Mouse (Mus musculus) erythroblast, embryonic 14.5 days (primary cell): Measurements from ENCODE around the gene Atxn7l3. TPM values are rescaled to one million over a fixed set of nuclear protein-coding genes. Genes with fewer than 3 reads are reported as not detected.

Experiments
- H3K27me3 ChIP-seq: 2 replicates; pipeline ENCODE4 v1.6.1; 2012; ENCODE audit warnings: inconsistent platforms; ENCODE audit not compliant: control insufficient read depth
- H3K36me3 ChIP-seq: 2 replicates; pipeline ENCODE4 v1.6.1; 2012; ENCODE audit warnings: mild to moderate bottlenecking, inconsistent platforms; ENCODE audit not compliant: control insufficient read depth
- H3K4me1 ChIP-seq: 2 replicates; pipeline ENCODE4 v1.6.1; 2012; ENCODE audit warnings: inconsistent platforms; ENCODE audit not compliant: control insufficient read depth
- H3K4me3 ChIP-seq: replicated peaks from 2 replicates; pipeline ENCODE3; 2012; ENCODE audit warnings: moderate library complexity, mild to moderate bottlenecking, inconsistent platforms
- H3K9me3 ChIP-seq: 2 replicates; pipeline ENCODE4 v1.6.1; 2012; ENCODE audit warnings: low read length, inconsistent platforms, mixed read lengths; ENCODE audit not compliant: control insufficient read depth
- GATA1 ChIP-seq: IDR thresholded peaks from 2 replicates; pipeline ENCODE4 v1.6.1; 2012; ENCODE audit warnings: low read length, inconsistent platforms, mixed read lengths
- TAL1 ChIP-seq: IDR thresholded peaks from 3 replicates; pipeline ENCODE4 v1.6.1; 2012; ENCODE audit warnings: low read length, inconsistent platforms, mixed read lengths
- polyA plus RNA-seq: library from polyadenylated mRNA; stranded (reverse); fragments of >175 nt; gene quantifications from 2 replicates; pipeline ENCODE4 v1.2.3, GENCODE M21; 2012

Gene Atxn7l3
- polyA plus RNA-seq, 1 experiment = 6.0 TPM

DNA sequence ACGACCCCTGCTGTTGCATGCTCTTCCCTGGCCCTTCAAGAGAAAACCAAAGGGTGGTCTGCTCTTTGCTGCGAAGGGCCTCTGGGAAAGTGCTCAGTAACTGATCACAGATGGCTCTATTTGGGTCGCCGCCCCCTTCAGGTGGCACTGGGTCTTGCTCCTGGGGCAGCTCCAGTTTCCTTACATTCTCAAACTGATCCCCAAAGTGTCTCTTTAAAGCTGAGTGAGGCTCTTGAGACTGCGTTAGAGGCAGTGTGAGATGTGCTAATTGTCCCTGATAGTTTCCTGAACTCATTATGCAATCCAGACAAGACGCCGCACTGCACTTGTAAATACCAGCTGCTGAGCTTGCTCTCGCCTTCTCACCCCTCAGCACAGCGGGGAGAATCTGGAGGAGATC lies 38.9 kb downstream of the Atxn7l3 start:
- Histone ChIP-seq H3K4me1 (peaks cover 14% of the 10 kb centered on the region), H3K36me3 (peaks cover 87% of the 10 kb centered on the region), H3K4me3 (no peak overlapping the region), H3K27me3 (no peaks in the 10 kb centered on the region), H3K9me3 (no peaks in the 10 kb centered on the region)
- no peak for TF ChIP-seq TAL1
- no peak for TF ChIP-seq GATA1

- Histone ChIP-seq H3K9me3 (no peaks in the 10 kb centered on the region), H3K4me3 (peak overlapping the region; percentile 78), H3K4me1 (peaks cover 19% of the 10 kb centered on the region), H3K36me3 (peaks cover 35% of the 10 kb centered on the region), H3K27me3 (peaks cover 20% of the 10 kb centered on the region)
- no peak for TF ChIP-seq GATA1
- TF ChIP-seq TAL1 = no peak
These were observed 46.9 kb downstream of the Atxn7l3 start for GRCm38 (mm10) chr11:102249351-102250090.

GRCm38 (mm10) chr11:102248630-102249230 lies 47.7 kb downstream of the Atxn7l3 start, which contains the start of gene BC030867:
TSS of gene BC030867 (plus strand) at chr11:102248882.
- Histone ChIP-seq H3K36me3 (peaks cover 28% of the 10 kb centered on the region), H3K4me1 (peaks cover 21% of the 10 kb centered on the region), H3K27me3 (peaks cover 23% of the 10 kb centered on the region), H3K9me3 (no peaks in the 10 kb centered on the region), H3K4me3 (peak within 1 kb of the TSS; percentile 78)
- TF ChIP-seq GATA1 (no peak), TAL1 (no peak)

- Histone ChIP-seq H3K9me3 (peaks cover under 1% of the 10 kb centered on the region; the same call in 1 of the 2 replicates), H3K4me3 (no peak overlapping the region), H3K4me1 (peaks cover 21% of the 10 kb centered on the region), H3K27me3 (peaks cover 23% of the 10 kb centered on the region), H3K36me3 (peaks cover 15% of the 10 kb centered on the region)
- TF ChIP-seq GATA1 (no peak), TAL1 (no peak)
These were observed 49.6 kb downstream of the Atxn7l3 start for GRCm38 (mm10) chr11:102246871-102247270.

DNA sequence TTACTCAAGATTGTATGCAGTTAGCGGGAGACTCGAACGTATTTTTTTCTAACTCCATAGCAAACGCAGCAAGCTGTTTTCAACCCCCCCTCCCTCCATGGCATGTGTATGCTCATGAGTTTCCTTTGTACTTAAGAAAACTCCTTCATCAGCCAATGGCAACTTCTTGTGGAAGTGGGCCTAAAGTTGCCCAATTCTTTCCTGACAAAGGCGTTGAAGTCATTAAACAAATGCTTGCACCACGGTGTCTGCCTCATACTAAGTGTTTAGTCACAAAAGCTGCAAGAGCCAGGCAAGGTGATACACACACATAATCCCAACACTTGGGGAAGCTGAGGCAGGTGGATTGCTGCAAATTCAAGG lies 50.2 kb downstream of the Atxn7l3 start:
- TF ChIP-seq GATA1 (no peak), TAL1 (no peak)
- peaks cover 21% of the 10 kb centered on the region for H3K4me1 ChIP-seq
- H3K27me3 ChIP-seq = peaks cover 23% of the 10 kb centered on the region
- H3K9me3 ChIP-seq = peaks cover 2% of the 10 kb centered on the region; the same call in 1 of the 2 replicates
- no peak overlapping the region for H3K4me3 ChIP-seq
- peaks cover 9% of the 10 kb centered on the region for H3K36me3 ChIP-seq

GRCm38 (mm10) chr11:102245581-102246272 lies 50.7 kb downstream of the Atxn7l3 start:
- H3K4me1 ChIP-seq = peaks cover 21% of the 10 kb centered on the region
- TF ChIP-seq TAL1 = no peak
- TF ChIP-seq GATA1 = no peak
- H3K36me3 ChIP-seq = peaks cover 4% of the 10 kb centered on the region
- peaks cover 2% of the 10 kb centered on the region; the same call in 1 of the 2 replicates for H3K9me3 ChIP-seq
- peaks cover 23% of the 10 kb centered on the region for H3K27me3 ChIP-seq
- no peak overlapping the region for H3K4me3 ChIP-seq

DNA sequence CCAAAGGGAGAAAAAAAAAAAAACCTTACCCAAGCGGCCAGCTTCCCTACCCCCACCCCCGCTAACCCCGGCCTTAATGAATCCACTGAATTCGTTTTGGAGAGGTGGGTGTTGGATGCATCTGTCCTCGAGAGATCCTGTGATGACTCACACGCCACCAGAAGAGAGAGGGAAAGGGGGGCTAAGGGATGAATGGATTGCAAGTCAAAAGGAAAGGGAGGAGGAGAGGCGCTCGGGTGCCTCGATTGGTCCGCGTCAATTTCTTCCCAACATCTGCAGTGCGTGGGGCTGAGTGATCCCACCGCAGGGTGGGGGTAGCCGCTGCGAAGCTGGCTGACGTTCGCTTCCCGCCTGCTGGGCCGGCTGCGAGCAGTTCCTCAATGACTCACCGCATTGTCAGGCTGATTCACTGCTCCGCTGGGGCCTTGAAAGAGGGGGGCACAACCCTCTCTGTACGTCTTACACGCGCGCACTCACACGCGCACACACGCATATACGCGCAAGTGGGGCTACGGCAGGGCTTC lies 51.4 kb downstream of the Atxn7l3 start:
- H3K9me3 ChIP-seq = peaks cover 2% of the 10 kb centered on the region; the same call in 1 of the 2 replicates
- TF ChIP-seq TAL1 (no peak), GATA1 (no peak)
- peaks cover 18% of the 10 kb centered on the region for H3K4me1 ChIP-seq
- no peaks in the 10 kb centered on the region for H3K36me3 ChIP-seq
- H3K27me3 ChIP-seq = peaks cover 23% of the 10 kb centered on the region
- H3K4me3 ChIP-seq = no peak overlapping the region

DNA sequence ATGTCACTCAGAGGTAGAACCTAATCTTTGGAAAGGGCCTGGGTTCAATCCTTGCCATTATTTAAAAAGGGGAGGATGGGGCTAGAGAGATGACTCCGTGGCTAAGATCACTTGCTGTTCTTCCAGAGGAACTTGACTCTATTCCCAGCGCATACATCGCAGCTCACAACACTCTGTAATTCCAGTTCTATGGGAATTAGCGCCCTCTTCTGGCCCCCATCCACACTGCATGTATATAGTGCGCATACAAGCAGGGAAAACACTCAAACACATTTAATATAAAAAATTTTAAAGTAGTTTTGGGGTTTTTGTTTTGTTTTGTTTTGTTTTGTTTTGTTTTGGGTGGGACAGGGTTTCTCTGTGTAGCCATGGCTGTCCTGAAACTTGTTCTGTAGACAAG lies 54.6 kb downstream of the Atxn7l3 start:
- Histone ChIP-seq H3K36me3 (no peaks in the 10 kb centered on the region), H3K4me1 (peaks cover 7% of the 10 kb centered on the region), H3K27me3 (peaks cover 23% of the 10 kb centered on the region), H3K9me3 (peaks cover 2% of the 10 kb centered on the region; the same call in 1 of the 2 replicates), H3K4me3 (no peak overlapping the region)
- no peak for TF ChIP-seq GATA1
- TF ChIP-seq TAL1 = no peak

DNA sequence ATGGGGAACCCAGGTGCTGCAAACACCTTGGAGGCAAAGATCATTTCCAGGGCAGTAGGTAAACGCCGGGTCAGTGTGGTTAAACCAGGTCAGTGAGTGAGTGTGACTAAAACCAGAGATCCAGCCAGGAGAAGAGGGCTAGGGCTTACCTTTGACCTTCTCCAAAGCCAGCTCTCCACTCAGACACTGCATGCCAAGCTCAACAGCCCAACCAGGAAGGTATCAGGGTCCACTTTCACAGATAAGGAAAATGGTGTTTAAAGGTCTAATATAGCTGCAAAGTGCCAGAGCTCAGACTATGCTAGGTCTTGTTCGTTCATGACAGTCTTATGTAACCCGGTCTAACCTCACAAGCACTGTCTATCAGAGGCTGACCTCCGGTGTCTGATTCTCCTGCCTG lies 55.2 kb downstream of the Atxn7l3 start:
- TF ChIP-seq GATA1 (no peak), TAL1 (no peak)
- no peaks in the 10 kb centered on the region for H3K36me3 ChIP-seq
- H3K4me3 ChIP-seq = no peak overlapping the region
- peaks cover 2% of the 10 kb centered on the region; the same call in 1 of the 2 replicates for H3K9me3 ChIP-seq
- peaks cover 20% of the 10 kb centered on the region for H3K27me3 ChIP-seq
- peaks cover 7% of the 10 kb centered on the region for H3K4me1 ChIP-seq
